Mouse (Mus musculus) cortical plate, adult 2 months (tissue): ENCODE results near the gene Anks6. TPM values are rescaled to one million over a fixed set of nuclear protein-coding genes. Genes with fewer than 3 reads are reported as not detected.

Experiments
- H3K27ac ChIP-seq: fragments of 200-500 bp; 2 replicates; pipeline ENCODE4 v1.5.1; 2012; ENCODE audit warnings: low read length, control low read depth, inconsistent platforms; ENCODE audit not compliant: insufficient read depth
- H3K4me1 ChIP-seq: fragments of 200-500 bp; 2 replicates; pipeline ENCODE4 v1.6.1; 2011; ENCODE audit warnings: low read length; ENCODE audit not compliant: control insufficient read depth, insufficient read depth
- H3K4me3 ChIP-seq: fragments of 200-500 bp; 2 replicates; pipeline ENCODE4 v1.5.1; 2011; ENCODE audit warnings: mild to moderate bottlenecking, low read length, control low read depth; ENCODE audit not compliant: insufficient read depth
- CTCF ChIP-seq: fragments of 200-500 bp; IDR thresholded peaks from 2 replicates; pipeline ENCODE4 v1.5.1; 2011; ENCODE audit warnings: mild to moderate bottlenecking, control low read depth, low read length; ENCODE audit not compliant: insufficient read depth; ENCODE audit errors: extremely low read depth
- POLR2A ChIP-seq: fragments of 200-500 bp; IDR thresholded peaks from 2 replicates; pipeline ENCODE4 v1.6.1; 2011; ENCODE audit warnings: mild to moderate bottlenecking, low read length, control low read depth; ENCODE audit not compliant: insufficient read depth; ENCODE audit errors: extremely low read depth
- polyA plus RNA-seq: library from polyadenylated mRNA; depleted of rRNA; stranded (reverse); fragments of >200 nt; gene quantifications from 2 replicates; pipeline ENCODE4 v1.2.3, GENCODE M21; 2012

The Anks6 gene
- polyA plus RNA-seq, 1 experiment: 18.4 TPM

DNA sequence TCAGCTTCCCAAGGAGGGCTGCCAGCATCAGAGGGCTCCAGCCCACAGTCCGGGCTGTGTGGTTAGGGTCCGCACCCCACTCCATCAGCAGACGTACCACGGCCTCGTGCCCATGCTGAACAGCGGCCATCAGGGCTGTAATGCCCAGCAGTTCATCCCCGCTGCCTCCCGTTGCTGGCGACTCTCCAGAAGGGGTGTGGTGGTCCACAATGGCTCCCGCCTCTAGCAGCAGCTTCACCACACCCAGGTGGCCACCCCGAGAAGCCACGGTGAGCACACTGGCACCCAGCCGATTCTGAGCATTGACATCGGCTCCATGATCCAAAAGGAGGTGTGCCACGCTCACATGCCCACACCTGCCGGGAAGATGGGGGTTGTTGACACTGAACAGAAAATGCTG, 8.0 kb downstream of the Anks6 start:
- TF ChIP-seq CTCF (no peak), POLR2A (no peak)
- no peaks in the 10 kb centered on the region for H3K4me1 ChIP-seq

GRCm38 (mm10) chr4:47047765-47048164, 9.5 kb downstream of the Anks6 start:
- H3K27ac ChIP-seq: no peak overlapping the region
- no peaks in the 10 kb centered on the region for H3K4me1 ChIP-seq
- TF ChIP-seq POLR2A (no peak), CTCF (no peak)
- no peak overlapping the region for H3K4me3 ChIP-seq

More for the DNA sequence above, 8.0 kb downstream of the Anks6 start:
- H3K4me3 ChIP-seq: no peak overlapping the region
- H3K27ac ChIP-seq: no peak overlapping the region

DNA sequence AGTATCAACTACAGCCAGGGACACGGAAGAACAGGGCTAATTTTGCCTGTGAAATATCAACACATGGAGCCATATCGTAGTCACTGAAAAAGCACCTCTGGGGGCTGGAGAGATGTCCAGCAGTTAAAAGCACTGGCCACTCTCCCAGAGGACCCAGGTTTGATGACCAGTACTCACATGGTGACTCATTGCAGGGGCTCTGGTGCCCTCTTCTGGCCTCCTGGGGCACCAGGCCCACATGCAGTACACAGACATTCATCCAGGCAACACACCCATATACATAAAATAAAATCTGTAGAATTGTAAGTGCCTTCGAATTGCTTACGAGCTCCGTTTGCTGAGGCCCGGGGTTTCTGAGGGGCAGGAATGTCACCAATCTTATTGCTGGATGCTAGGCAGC, 10.3 kb downstream of the Anks6 start:
- no peak overlapping the region for H3K4me3 ChIP-seq
- peak; percentile 21; the same call in 1 of the 2 replicates for TF ChIP-seq CTCF
- no peak for TF ChIP-seq POLR2A
- H3K27ac ChIP-seq: no peak overlapping the region
- no peaks in the 10 kb centered on the region for H3K4me1 ChIP-seq

DNA sequence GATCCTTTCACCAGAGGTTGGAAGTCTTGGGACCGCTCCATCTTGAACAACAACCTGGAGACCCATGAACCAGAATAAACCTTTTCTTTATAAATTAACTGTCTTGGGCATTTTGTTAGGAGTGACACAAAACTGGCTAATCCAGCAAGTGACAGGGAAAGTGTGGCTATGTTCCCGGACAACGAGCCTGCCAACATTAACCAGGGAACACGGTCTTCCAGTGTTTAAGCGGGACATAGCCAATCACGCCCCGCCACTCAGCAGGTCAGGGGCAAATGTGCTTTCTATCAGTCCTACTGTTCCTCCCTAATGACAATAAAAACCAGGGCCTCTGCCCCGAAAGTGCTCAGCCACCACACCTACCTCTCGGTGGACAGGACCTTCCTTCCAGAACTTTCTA, 13.4 kb downstream of the Anks6 start:
- no peaks in the 10 kb centered on the region for H3K4me1 ChIP-seq
- H3K27ac ChIP-seq: no peak overlapping the region
- no peak overlapping the region for H3K4me3 ChIP-seq
- no peak for TF ChIP-seq POLR2A
- no peak for TF ChIP-seq CTCF

GRCm38 (mm10) chr4:47039586-47039985, 17.6 kb downstream of the Anks6 start:
- Histone ChIP-seq H3K27ac (no peak overlapping the region), H3K4me1 (no peaks in the 10 kb centered on the region)
- TF ChIP-seq POLR2A (no peak), CTCF (no peak)

GRCm38 (mm10) chr4:47037321-47037657, 19.9 kb downstream of the Anks6 start:
- no peak overlapping the region for H3K27ac ChIP-seq
- H3K4me3 ChIP-seq: no peak overlapping the region
- no peaks in the 10 kb centered on the region for H3K4me1 ChIP-seq
- TF ChIP-seq POLR2A (no peak), CTCF (peak; percentile 99)

More at GRCm38 (mm10) chr4:47039586-47039985, 17.6 kb downstream of the Anks6 start:
- H3K4me3 ChIP-seq: no peak overlapping the region

DNA sequence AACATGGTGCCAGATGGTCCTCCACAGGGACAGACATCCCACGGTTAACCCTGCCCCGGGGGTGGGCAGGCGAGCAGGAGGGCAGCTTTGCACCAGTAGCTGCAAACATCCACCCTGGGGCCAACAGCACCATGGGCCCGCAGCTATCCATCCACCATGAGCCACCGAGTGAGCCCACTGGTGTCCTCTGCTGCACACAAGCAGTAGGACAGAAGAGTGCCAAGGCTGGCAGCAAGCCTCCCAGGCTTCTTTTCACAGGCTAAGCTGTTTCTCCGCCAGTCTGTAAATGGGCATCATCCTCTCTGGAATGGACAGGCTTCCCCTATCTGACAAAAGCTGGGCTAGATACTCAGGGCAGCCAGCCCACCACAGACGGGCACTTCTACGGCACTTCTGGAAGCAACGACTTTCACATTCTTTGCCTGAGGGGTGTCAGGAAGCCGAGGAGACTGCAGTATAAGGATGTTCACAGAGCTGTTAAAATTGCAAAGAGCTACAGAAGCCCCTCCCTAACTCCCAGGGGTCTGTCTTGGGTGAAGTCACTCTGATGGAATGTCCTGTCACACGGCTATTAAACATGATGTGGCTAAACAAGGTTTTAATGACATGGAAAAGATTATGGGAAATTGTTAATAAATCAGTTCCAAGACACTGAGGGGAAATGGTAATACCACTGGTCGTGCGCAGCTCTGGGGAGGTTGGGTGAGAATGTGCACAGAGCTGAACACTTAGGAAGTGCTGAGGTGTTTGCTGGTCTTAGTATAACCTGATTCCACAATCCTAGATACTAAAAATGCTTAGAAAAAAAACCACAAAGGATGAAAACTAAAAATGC, 20.5 kb downstream of the Anks6 start:
- H3K4me3 ChIP-seq: no peak overlapping the region
- no peak overlapping the region for H3K27ac ChIP-seq
- no peaks in the 10 kb centered on the region for H3K4me1 ChIP-seq
- TF ChIP-seq CTCF (peak; percentile 33), POLR2A (no peak)

DNA sequence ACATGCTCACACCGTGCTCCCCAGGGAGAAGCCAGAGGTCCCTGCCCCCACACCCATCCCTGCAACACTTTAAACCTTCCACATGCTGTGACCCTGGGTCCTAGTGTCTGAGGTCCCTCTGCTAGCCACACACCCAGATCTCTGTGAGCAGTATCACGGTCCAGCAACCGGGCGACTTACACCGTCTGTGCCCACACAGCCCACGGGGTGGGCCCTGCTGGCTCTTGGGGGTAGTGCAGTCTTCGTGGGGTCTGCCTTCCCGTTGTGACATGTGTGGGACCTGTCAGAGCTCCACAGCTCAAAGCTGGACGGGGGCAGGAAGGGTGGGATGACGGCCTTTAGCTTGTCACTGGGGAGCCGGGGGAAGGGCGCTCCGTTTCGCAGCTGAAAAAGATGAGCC, 21.7 kb downstream of the Anks6 start:
- Histone ChIP-seq H3K4me3 (no peak overlapping the region), H3K27ac (no peak overlapping the region), H3K4me1 (no peaks in the 10 kb centered on the region)
- TF ChIP-seq CTCF (no peak), POLR2A (no peak)

DNA sequence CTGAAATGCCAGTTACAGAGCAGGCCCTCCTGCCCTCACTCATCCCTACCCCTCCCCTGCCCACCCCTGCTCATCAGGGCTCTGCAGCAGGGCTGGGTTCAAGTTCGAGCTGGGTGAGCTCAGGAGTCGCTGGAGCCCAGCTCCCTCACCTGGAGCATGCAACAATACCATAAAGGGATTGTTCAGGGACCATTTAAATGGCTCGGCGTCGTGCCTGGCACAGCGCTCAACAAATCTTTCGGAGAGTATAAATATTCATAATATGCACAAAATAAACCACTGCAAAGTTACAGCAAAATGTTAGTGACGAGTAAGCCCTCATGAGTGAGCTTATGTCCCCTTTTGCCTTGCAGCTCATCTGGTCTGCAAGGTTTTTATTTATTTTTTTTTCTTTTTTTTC, 25.1 kb downstream of the Anks6 start:
- H3K27ac ChIP-seq: no peak overlapping the region
- H3K4me3 ChIP-seq: no peak overlapping the region
- TF ChIP-seq POLR2A (no peak), CTCF (no peak)
- H3K4me1 ChIP-seq: no peaks in the 10 kb centered on the region

DNA sequence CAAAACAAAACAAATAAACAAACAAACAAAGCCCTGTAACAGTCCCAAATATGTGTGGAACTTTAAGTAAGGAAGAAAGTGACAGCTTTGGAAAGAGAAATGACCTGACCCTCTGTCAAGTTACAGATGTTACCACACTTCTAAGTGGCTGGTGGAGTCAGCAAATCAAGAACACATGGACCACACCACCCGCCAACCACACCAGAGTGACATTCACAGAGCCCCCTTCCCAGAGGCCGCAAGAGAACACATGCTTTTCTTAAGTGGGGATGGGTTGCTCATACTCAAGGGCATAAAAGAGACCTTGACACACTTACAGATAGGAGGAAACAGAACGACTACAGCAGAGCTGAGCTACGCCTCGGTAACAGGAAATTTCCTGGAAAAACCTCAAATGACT, 28.4 kb downstream of the Anks6 start:
- H3K4me1 ChIP-seq: no peaks in the 10 kb centered on the region
- no peak overlapping the region for H3K27ac ChIP-seq
- no peak overlapping the region for H3K4me3 ChIP-seq
- TF ChIP-seq POLR2A: no peak
- TF ChIP-seq CTCF: no peak
